Mouse (Mus musculus): ENCODE results near the gene Wasf3. TPM values are rescaled to one million over a fixed set of nuclear protein-coding genes. Genes with fewer than 3 reads are reported as not detected.
A peak's percentile ranks its signal among the peaks of the same experiment; 100 is the strongest.

The Wasf3 gene
- polyA plus RNA-seq, 1 experiment from 2014 or later = 3.8 TPM

GRCm38 (mm10) chr5:146415218-146415617 lies 30.4 kb downstream of the Wasf3 start:
- Histone ChIP-seq H3K4me3 (ENCODE audit: low read depth, low read length) (no peak overlapping the region), H3K36me3 (replicated peaks; ENCODE audit: control insufficient read depth, insufficient read depth, low read depth, low read length) (no peaks in the 10 kb centered on the region), H3K4me1 (ENCODE audit: control insufficient read depth, insufficient read depth, low read length) (no peaks in the 10 kb centered on the region), H3K9ac (replicated peaks; ENCODE audit: low read length) (no peak overlapping the region), H3K27me3 (ENCODE audit: control insufficient read depth, insufficient read depth, low read length) (no peaks in the 10 kb centered on the region), H3K4me2 (ENCODE audit: low read depth, low read length) (no peak overlapping the region), H3K9me3 (replicated peaks; ENCODE audit: control insufficient read depth, low read length) (no peaks in the 10 kb centered on the region), H3K27ac (replicated peaks; ENCODE audit: low read depth, low read length) (no peak overlapping the region)
- ATAC-seq (replicated peaks; ENCODE audit: insufficient number of reproducible peaks, low FRiP score, low TSS enrichment, low read depth) (no peak), DNase-seq (ENCODE audit: low spot score) (no peak)
- WGBS = 90% methylated on average over 12 of the region's 12 CpGs

- H3K4me3 ChIP-seq (ENCODE audit: low read depth, low read length) = no peak overlapping the region
- H3K4me2 ChIP-seq (ENCODE audit: low read depth, low read length) = no peak overlapping the region
- H3K9me3 ChIP-seq (replicated peaks; ENCODE audit: control insufficient read depth, low read length) = no peaks in the 10 kb centered on the region
- DNase-seq (ENCODE audit: low spot score) (no peak), ATAC-seq (replicated peaks; ENCODE audit: insufficient number of reproducible peaks, low FRiP score, low TSS enrichment, low read depth) (no peak)
- H3K36me3 ChIP-seq (replicated peaks; ENCODE audit: control insufficient read depth, insufficient read depth, low read depth, low read length) = no peaks in the 10 kb centered on the region
- no peak overlapping the region for H3K27ac ChIP-seq (replicated peaks; ENCODE audit: low read depth, low read length)
- 77% methylated on average over 20 of the region's 20 CpGs for WGBS
- no peaks in the 10 kb centered on the region for H3K4me1 ChIP-seq (ENCODE audit: control insufficient read depth, insufficient read depth, low read length)
- no peak overlapping the region; the same call in 1 of the 2 replicates for H3K9ac ChIP-seq (replicated peaks; ENCODE audit: low read length)
- H3K27me3 ChIP-seq (ENCODE audit: control insufficient read depth, insufficient read depth, low read length) = no peaks in the 10 kb centered on the region
Measured at GRCm38 (mm10) chr5:146416331-146417110, 31.7 kb downstream of the Wasf3 start.

GRCm38 (mm10) chr5:146418092-146418491 lies 33.3 kb downstream of the Wasf3 start:
- no peaks in the 10 kb centered on the region for H3K9me3 ChIP-seq (replicated peaks; ENCODE audit: control insufficient read depth, low read length)
- no peak overlapping the region for H3K27ac ChIP-seq (replicated peaks; ENCODE audit: low read depth, low read length)
- no peaks in the 10 kb centered on the region for H3K27me3 ChIP-seq (ENCODE audit: control insufficient read depth, insufficient read depth, low read length)
- no peak overlapping the region for H3K9ac ChIP-seq (replicated peaks; ENCODE audit: low read length)
- ATAC-seq (replicated peaks; ENCODE audit: insufficient number of reproducible peaks, low FRiP score, low TSS enrichment, low read depth) (no peak), DNase-seq (ENCODE audit: low spot score) (no peak)
- H3K36me3 ChIP-seq (replicated peaks; ENCODE audit: control insufficient read depth, insufficient read depth, low read depth, low read length) = no peaks in the 10 kb centered on the region
- H3K4me1 ChIP-seq (ENCODE audit: control insufficient read depth, insufficient read depth, low read length) = no peaks in the 10 kb centered on the region
- H3K4me3 ChIP-seq (ENCODE audit: low read depth, low read length) = no peak overlapping the region
- H3K4me2 ChIP-seq (ENCODE audit: low read depth, low read length) = no peak overlapping the region
- WGBS = 89% methylated on average over 7 of the region's 7 CpGs

GRCm38 (mm10) chr5:146420081-146420480 lies 35.3 kb downstream of the Wasf3 start:
- Histone ChIP-seq H3K4me1 (ENCODE audit: control insufficient read depth, insufficient read depth, low read length) (no peaks in the 10 kb centered on the region), H3K9me3 (replicated peaks; ENCODE audit: control insufficient read depth, low read length) (no peaks in the 10 kb centered on the region), H3K36me3 (replicated peaks; ENCODE audit: control insufficient read depth, insufficient read depth, low read depth, low read length) (no peaks in the 10 kb centered on the region), H3K27me3 (ENCODE audit: control insufficient read depth, insufficient read depth, low read length) (no peaks in the 10 kb centered on the region), H3K4me2 (ENCODE audit: low read depth, low read length) (no peak overlapping the region), H3K9ac (replicated peaks; ENCODE audit: low read length) (no peak overlapping the region), H3K27ac (replicated peaks; ENCODE audit: low read depth, low read length) (no peak overlapping the region), H3K4me3 (ENCODE audit: low read depth, low read length) (no peak overlapping the region)
- peak; percentile 63 for DNase-seq (ENCODE audit: low spot score)
- 52% methylated on average over 1 of the region's 1 CpGs for whole genome bisulfite sequencing
- ATAC-seq (replicated peaks; ENCODE audit: insufficient number of reproducible peaks, low FRiP score, low TSS enrichment, low read depth) = no peak

GRCm38 (mm10) chr5:146424711-146425326 lies 40.0 kb downstream of the Wasf3 start:
- Histone ChIP-seq H3K27ac (replicated peaks; ENCODE audit: low read depth, low read length) (no peak overlapping the region), H3K9me3 (replicated peaks; ENCODE audit: control insufficient read depth, low read length) (no peaks in the 10 kb centered on the region), H3K27me3 (ENCODE audit: control insufficient read depth, insufficient read depth, low read length) (no peaks in the 10 kb centered on the region), H3K4me3 (ENCODE audit: low read depth, low read length) (no peak overlapping the region), H3K36me3 (replicated peaks; ENCODE audit: control insufficient read depth, insufficient read depth, low read depth, low read length) (no peaks in the 10 kb centered on the region), H3K9ac (replicated peaks; ENCODE audit: low read length) (no peak overlapping the region), H3K4me1 (ENCODE audit: control insufficient read depth, insufficient read depth, low read length) (no peaks in the 10 kb centered on the region), H3K4me2 (ENCODE audit: low read depth, low read length) (no peak overlapping the region)
- WGBS = 81% methylated on average over 8 of the region's 8 CpGs
- no peak for DNase-seq (ENCODE audit: low spot score)
- no peak; the same call in 1 of the 2 replicates for ATAC-seq (replicated peaks; ENCODE audit: insufficient number of reproducible peaks, low FRiP score, low TSS enrichment, low read depth)

GRCm38 (mm10) chr5:146425656-146426055 lies 40.9 kb downstream of the Wasf3 start:
- WGBS = 82% methylated on average over 4 of the region's 4 CpGs
- H3K4me1 ChIP-seq (ENCODE audit: control insufficient read depth, insufficient read depth, low read length) = no peaks in the 10 kb centered on the region

GRCm38 (mm10) chr5:146428109-146428508 lies 43.3 kb downstream of the Wasf3 start:
- H3K4me1 ChIP-seq (ENCODE audit: control insufficient read depth, insufficient read depth, low read length) = no peaks in the 10 kb centered on the region
- no peak overlapping the region for H3K9ac ChIP-seq (replicated peaks; ENCODE audit: low read length)
- H3K9me3 ChIP-seq (replicated peaks; ENCODE audit: control insufficient read depth, low read length) = no peaks in the 10 kb centered on the region
- H3K36me3 ChIP-seq (replicated peaks; ENCODE audit: control insufficient read depth, insufficient read depth, low read depth, low read length) = no peaks in the 10 kb centered on the region
- no peak overlapping the region for H3K4me2 ChIP-seq (ENCODE audit: low read depth, low read length)
- no peaks in the 10 kb centered on the region for H3K27me3 ChIP-seq (ENCODE audit: control insufficient read depth, insufficient read depth, low read length)
- WGBS = 76% methylated on average over 4 of the region's 4 CpGs
- H3K4me3 ChIP-seq (ENCODE audit: low read depth, low read length) = no peak overlapping the region
- H3K27ac ChIP-seq (replicated peaks; ENCODE audit: low read depth, low read length) = no peak overlapping the region
- DNase-seq (ENCODE audit: low spot score) = no peak
- ATAC-seq (replicated peaks; ENCODE audit: insufficient number of reproducible peaks, low FRiP score, low TSS enrichment, low read depth) = no peak

More at GRCm38 (mm10) chr5:146425656-146426055, 40.9 kb downstream of the Wasf3 start:
- H3K27ac ChIP-seq (replicated peaks; ENCODE audit: low read depth, low read length) = no peak overlapping the region
- H3K9me3 ChIP-seq (replicated peaks; ENCODE audit: control insufficient read depth, low read length) = no peaks in the 10 kb centered on the region
- no peaks in the 10 kb centered on the region for H3K27me3 ChIP-seq (ENCODE audit: control insufficient read depth, insufficient read depth, low read length)
- H3K4me3 ChIP-seq (ENCODE audit: low read depth, low read length) = no peak overlapping the region
- H3K36me3 ChIP-seq (replicated peaks; ENCODE audit: control insufficient read depth, insufficient read depth, low read depth, low read length) = no peaks in the 10 kb centered on the region
- no peak overlapping the region for H3K9ac ChIP-seq (replicated peaks; ENCODE audit: low read length)
- DNase-seq (ENCODE audit: low spot score) = no peak
- ATAC-seq (replicated peaks; ENCODE audit: insufficient number of reproducible peaks, low FRiP score, low TSS enrichment, low read depth) = no peak
- H3K4me2 ChIP-seq (ENCODE audit: low read depth, low read length) = no peak overlapping the region

GRCm38 (mm10) chr5:146431821-146432220 lies 47.0 kb downstream of the Wasf3 start:
- 89% methylated on average over 3 of the region's 3 CpGs for WGBS
- no peaks in the 10 kb centered on the region for H3K4me1 ChIP-seq (ENCODE audit: control insufficient read depth, insufficient read depth, low read length)
- H3K27me3 ChIP-seq (ENCODE audit: control insufficient read depth, insufficient read depth, low read length) = no peaks in the 10 kb centered on the region
- H3K36me3 ChIP-seq (replicated peaks; ENCODE audit: control insufficient read depth, insufficient read depth, low read depth, low read length) = no peaks in the 10 kb centered on the region; the same call in 1 of the 2 replicates
- no peak for DNase-seq (ENCODE audit: low spot score)
- no peak overlapping the region for H3K27ac ChIP-seq (replicated peaks; ENCODE audit: low read depth, low read length)
- ATAC-seq (replicated peaks; ENCODE audit: insufficient number of reproducible peaks, low FRiP score, low TSS enrichment, low read depth) = no peak
- no peak overlapping the region for H3K4me2 ChIP-seq (ENCODE audit: low read depth, low read length)
- H3K9ac ChIP-seq (replicated peaks; ENCODE audit: low read length) = no peak overlapping the region
- H3K9me3 ChIP-seq (replicated peaks; ENCODE audit: control insufficient read depth, low read length) = no peaks in the 10 kb centered on the region
- H3K4me3 ChIP-seq (ENCODE audit: low read depth, low read length) = no peak overlapping the region

Data from embryonic facial prominence, embryonic 11.5 days (tissue).